Mouse (Mus musculus) lung, postnatal 14 days (tissue): Measurements from ENCODE around the gene Acly.
A peak's percentile ranks its signal among the peaks of the same experiment; 100 is the strongest.

Source experiments
- DNase-seq: peaks from one replicate; pipeline ENCODE4 v3.0.0; 2021

Gene Acly

GRCm38 (mm10) chr11:100527458-100528374 lies at the start of gene Acly:
Gene Acly, minus strand, starts transcription at chr11:100528000.
- DNase-seq: peak; percentile 99

GRCm38 (mm10) chr11:100576256-100576655 lies 48.5 kb upstream of the Acly start:
- DNase-seq: no peak

GRCm38 (mm10) chr11:100575484-100575855 lies 47.7 kb upstream of the Acly start:
- no peak for DNase-seq

GRCm38 (mm10) chr11:100574708-100575483 lies 47.1 kb upstream of the Acly start, which contains the start of gene Cnp:
Gene Cnp, plus strand, starts transcription at chr11:100574904.
- DNase-seq: peak; percentile 84

- DNase-seq: no peak
Measured at GRCm38 (mm10) chr11:100574188-100574587, 46.4 kb upstream of the Acly start.

GRCm38 (mm10) chr11:100571202-100571567 lies 43.4 kb upstream of the Acly start:
- DNase-seq: peak; percentile 12

- peak; percentile 85 for DNase-seq
Measured at GRCm38 (mm10) chr11:100570430-100571201, 42.8 kb upstream of the Acly start.

GRCm38 (mm10) chr11:100569789-100570188 lies 42.0 kb upstream of the Acly start:
- no peak for DNase-seq

- DNase-seq: no peak
Measured at GRCm38 (mm10) chr11:100568692-100569091, 40.9 kb upstream of the Acly start.

- no peak for DNase-seq
Measured at GRCm38 (mm10) chr11:100567815-100568245, 40.0 kb upstream of the Acly start.

- DNase-seq: no peak
Measured at GRCm38 (mm10) chr11:100567229-100567628, 39.4 kb upstream of the Acly start.

- DNase-seq: no peak
Measured at GRCm38 (mm10) chr11:100564703-100565102, 36.9 kb upstream of the Acly start.

GRCm38 (mm10) chr11:100564297-100564696 lies 36.5 kb upstream of the Acly start:
- DNase-seq: no peak

- DNase-seq: no peak
Measured at GRCm38 (mm10) chr11:100561748-100562147, 33.9 kb upstream of the Acly start.

GRCm38 (mm10) chr11:100559476-100559875 lies 31.7 kb upstream of the Acly start:
- DNase-seq: no peak

- no peak for DNase-seq
Measured at GRCm38 (mm10) chr11:100557563-100557962, 29.8 kb upstream of the Acly start.

- peak; percentile 70 for DNase-seq
Measured at GRCm38 (mm10) chr11:100555583-100555982, 27.8 kb upstream of the Acly start.

- DNase-seq: peak; percentile 51
Measured at GRCm38 (mm10) chr11:100552842-100553241, 25.0 kb upstream of the Acly start.

- DNase-seq: no peak
Measured at GRCm38 (mm10) chr11:100550101-100550500, 22.3 kb upstream of the Acly start.

GRCm38 (mm10) chr11:100549466-100549865 lies 21.7 kb upstream of the Acly start:
- no peak for DNase-seq

- DNase-seq: no peak
Measured at GRCm38 (mm10) chr11:100548141-100548540, 20.3 kb upstream of the Acly start.

GRCm38 (mm10) chr11:100546955-100547354 lies 19.2 kb upstream of the Acly start:
- DNase-seq: no peak

- DNase-seq: no peak
Measured at GRCm38 (mm10) chr11:100545746-100546085, 17.9 kb upstream of the Acly start.
